Mouse (Mus musculus) ES-E14 (cell line): ENCODE measurements around the gene Shb.

Experiments
- CHD2 ChIP-seq: IDR thresholded peaks from 2 replicates; pipeline ENCODE4 v1.6.1; 2014; ENCODE audit warnings: mild to moderate bottlenecking, low read depth, low read length, inconsistent platforms
- HCFC1 ChIP-seq: IDR thresholded peaks from 2 replicates; pipeline ENCODE4 v1.6.1; 2012; ENCODE audit warnings: low read length, inconsistent platforms, borderline replicate concordance; ENCODE audit not compliant: insufficient read depth
- MAFK ChIP-seq: IDR thresholded peaks from 2 replicates; pipeline ENCODE4 v1.6.1; 2014; ENCODE audit warnings: mild to moderate bottlenecking, low read depth, low read length, inconsistent platforms; ENCODE audit not compliant: insufficient read depth
- ZC3H11A ChIP-seq: IDR thresholded peaks from 2 replicates; pipeline ENCODE4 v1.6.1; 2012; ENCODE audit warnings: low read depth, mild to moderate bottlenecking, inconsistent platforms, low read length, borderline replicate concordance
- ZNF384 ChIP-seq: IDR thresholded peaks from 2 replicates; pipeline ENCODE4 v1.6.1; 2012; ENCODE audit warnings: low read depth, low read length, inconsistent platforms

GRCm38 (mm10) chr4:45434681-45435080 lies 97.6 kb downstream of the Shb start:
- TF ChIP-seq ZC3H11A (no peak), HCFC1 (no peak), MAFK (no peak), CHD2 (no peak), ZNF384 (no peak)
